Mouse (Mus musculus) limb, embryonic 10.5 days (tissue): Measurements from ENCODE around the gene Ganc. TPM values are rescaled to one million over a fixed set of nuclear protein-coding genes. Genes with fewer than 3 reads are reported as not detected.

Experiments used
- DNase-seq: peaks from one replicate; pipeline ENCODE4 v3.0.0-alpha.2; 2017; ENCODE audit warnings: low spot score
- H3K27ac ChIP-seq: fragments of 300-500 bp; sonication (generic); 2 replicates; pipeline ENCODE4 v1.5.1; 2016; ENCODE audit warnings: mild to moderate bottlenecking
- H3K27me3 ChIP-seq: fragments of 300-500 bp; sonication (generic); 2 replicates; pipeline ENCODE4 v1.6.1; 2016; ENCODE audit warnings: low read depth, mild to moderate bottlenecking; ENCODE audit not compliant: poor library complexity, severe bottlenecking
- H3K36me3 ChIP-seq: fragments of 300-500 bp; sonication (generic); 2 replicates; pipeline ENCODE4 v1.6.1; 2016; ENCODE audit warnings: mild to moderate bottlenecking, moderate library complexity
- H3K4me1 ChIP-seq: fragments of 300-500 bp; sonication (generic); 2 replicates; pipeline ENCODE4 v1.6.1; 2016
- H3K4me3 ChIP-seq: fragments of 300-500 bp; sonication (generic); 2 replicates; pipeline ENCODE4 v1.5.1; 2016; ENCODE audit warnings: mild to moderate bottlenecking, moderate library complexity
- H3K9me3 ChIP-seq: fragments of 300-500 bp; sonication (generic); replicated peaks from 2 replicates; pipeline ENCODE4 v1.6.1; 2016; ENCODE audit warnings: mild to moderate bottlenecking
- WGBS: fragments of 180-500 bp; shearing (Covaris S2); methylation state at CpG from one replicate; pipeline ENCODE4 v1.1.7; 2016; 5-methylcytosine and 5-hydroxymethylcytosine counted together
- polyA plus RNA-seq: library from polyadenylated mRNA; unstranded; fragments of >200 nt; fragmentation: Nextera tagmentation; extraction: Ambion mirVana; gene quantifications from 2 replicates; pipeline ENCODE4 v1.2.1, GENCODE M21; 2016

The Ganc gene
- polyA plus RNA-seq, 1 experiment from 2014 or later, result 7.3 TPM

- Histone ChIP-seq H3K27me3 (no peaks in the 10 kb centered on the region), H3K4me3 (no peak overlapping the region), H3K9me3 (no peaks in the 10 kb centered on the region), H3K27ac (no peak overlapping the region), H3K4me1 (peaks cover 2% of the 10 kb centered on the region), H3K36me3 (no peaks in the 10 kb centered on the region)
- WGBS, result 89% methylated on average over 4 of the region's 4 CpGs
- DNase-seq, result no peak
Measured at GRCm38 (mm10) chr2:120460216-120460615, 56.5 kb downstream of the Ganc start.

- no peaks in the 10 kb centered on the region for H3K36me3 ChIP-seq
- WGBS, result 95% methylated on average over 7 of the region's 7 CpGs
- no peaks in the 10 kb centered on the region for H3K9me3 ChIP-seq
- no peaks in the 10 kb centered on the region for H3K27me3 ChIP-seq
- H3K4me3 ChIP-seq, result no peak overlapping the region
- H3K4me1 ChIP-seq, result peaks cover 5% of the 10 kb centered on the region
- no peak for DNase-seq
- H3K27ac ChIP-seq, result no peak overlapping the region
Measured at GRCm38 (mm10) chr2:120463328-120463727, 59.6 kb downstream of the Ganc start.

- Histone ChIP-seq H3K36me3 (no peaks in the 10 kb centered on the region), H3K9me3 (no peaks in the 10 kb centered on the region), H3K27me3 (no peaks in the 10 kb centered on the region), H3K4me1 (peaks cover 5% of the 10 kb centered on the region), H3K4me3 (no peak overlapping the region), H3K27ac (no peak overlapping the region)
- 80% methylated on average over 8 of the region's 8 CpGs for WGBS
- no peak for DNase-seq
Measured at GRCm38 (mm10) chr2:120464091-120464490, 60.4 kb downstream of the Ganc start.

GRCm38 (mm10) chr2:120464732-120465396, 61.2 kb downstream of the Ganc start:
- DNase-seq, result no peak
- 90% methylated on average over 2 of the region's 2 CpGs for WGBS
- Histone ChIP-seq H3K27me3 (no peaks in the 10 kb centered on the region), H3K4me3 (no peak overlapping the region), H3K9me3 (no peaks in the 10 kb centered on the region), H3K27ac (no peak overlapping the region), H3K36me3 (no peaks in the 10 kb centered on the region), H3K4me1 (peaks cover 5% of the 10 kb centered on the region)

- Histone ChIP-seq H3K36me3 (no peaks in the 10 kb centered on the region), H3K4me3 (no peak overlapping the region), H3K27ac (no peak overlapping the region), H3K9me3 (no peaks in the 10 kb centered on the region), H3K27me3 (no peaks in the 10 kb centered on the region), H3K4me1 (peaks cover 5% of the 10 kb centered on the region)
- no peak for DNase-seq
- 72% methylated on average over 5 of the region's 5 CpGs for WGBS
Measured at GRCm38 (mm10) chr2:120465397-120465785, 61.7 kb downstream of the Ganc start.

- H3K27me3 ChIP-seq, result no peaks in the 10 kb centered on the region
Measured at GRCm38 (mm10) chr2:120468011-120468410, 64.3 kb downstream of the Ganc start.

GRCm38 (mm10) chr2:120469220-120469619, 65.5 kb downstream of the Ganc start:
- Histone ChIP-seq H3K36me3 (no peaks in the 10 kb centered on the region), H3K27me3 (no peaks in the 10 kb centered on the region), H3K4me1 (peaks cover 5% of the 10 kb centered on the region), H3K9me3 (no peaks in the 10 kb centered on the region), H3K4me3 (no peak overlapping the region), H3K27ac (no peak overlapping the region)
- 85% methylated on average over 3 of the region's 3 CpGs for WGBS
- no peak for DNase-seq

More at GRCm38 (mm10) chr2:120468011-120468410, 64.3 kb downstream of the Ganc start:
- no peak for DNase-seq
- no peak overlapping the region for H3K27ac ChIP-seq
- H3K4me3 ChIP-seq, result no peak overlapping the region
- no peaks in the 10 kb centered on the region for H3K36me3 ChIP-seq
- H3K4me1 ChIP-seq, result peaks cover 5% of the 10 kb centered on the region
- no peaks in the 10 kb centered on the region for H3K9me3 ChIP-seq

GRCm38 (mm10) chr2:120469715-120470114, 66.0 kb downstream of the Ganc start:
- 93% methylated on average over 10 of the region's 10 CpGs for WGBS
- peaks cover 5% of the 10 kb centered on the region for H3K4me1 ChIP-seq

GRCm38 (mm10) chr2:120470856-120471255, 67.2 kb downstream of the Ganc start:
- H3K27ac ChIP-seq, result no peak overlapping the region
- WGBS, result 83% methylated on average over 4 of the region's 4 CpGs
- no peak for DNase-seq
- H3K9me3 ChIP-seq, result no peaks in the 10 kb centered on the region
- no peaks in the 10 kb centered on the region for H3K27me3 ChIP-seq
- no peaks in the 10 kb centered on the region for H3K36me3 ChIP-seq
- H3K4me1 ChIP-seq, result no peaks in the 10 kb centered on the region
- no peak overlapping the region for H3K4me3 ChIP-seq

More at GRCm38 (mm10) chr2:120469715-120470114, 66.0 kb downstream of the Ganc start:
- no peak for DNase-seq
- no peaks in the 10 kb centered on the region for H3K27me3 ChIP-seq
- no peak overlapping the region for H3K27ac ChIP-seq
- no peak overlapping the region for H3K4me3 ChIP-seq
- H3K36me3 ChIP-seq, result no peaks in the 10 kb centered on the region
- H3K9me3 ChIP-seq, result no peaks in the 10 kb centered on the region

GRCm38 (mm10) chr2:120476277-120477087, 72.8 kb downstream of the Ganc start:
- H3K4me3 ChIP-seq, result no peak overlapping the region
- no peaks in the 10 kb centered on the region for H3K27me3 ChIP-seq
- 83% methylated on average over 13 of the region's 13 CpGs for WGBS
- no peaks in the 10 kb centered on the region for H3K4me1 ChIP-seq
- no peak for DNase-seq
- no peaks in the 10 kb centered on the region for H3K36me3 ChIP-seq
- no peak overlapping the region for H3K27ac ChIP-seq
- H3K9me3 ChIP-seq, result no peaks in the 10 kb centered on the region

- Histone ChIP-seq H3K27me3 (no peaks in the 10 kb centered on the region), H3K4me1 (0 out of 2 replicates have a peak, but pooled peaks cover 3% of the 10 kb centered on the region), H3K4me3 (no peak overlapping the region), H3K9me3 (no peaks in the 10 kb centered on the region), H3K27ac (no peak overlapping the region), H3K36me3 (no peaks in the 10 kb centered on the region)
- WGBS, result 65% methylated on average over 3 of the region's 3 CpGs
- peak; percentile 68 for DNase-seq
Measured at GRCm38 (mm10) chr2:120478600-120478999, 74.9 kb downstream of the Ganc start.

- H3K27ac ChIP-seq, result no peak overlapping the region
- H3K4me1 ChIP-seq, result 0 out of 2 replicates have a peak, but pooled peaks cover 3% of the 10 kb centered on the region
- H3K27me3 ChIP-seq, result no peaks in the 10 kb centered on the region
- no peak overlapping the region for H3K4me3 ChIP-seq
- no peaks in the 10 kb centered on the region for H3K36me3 ChIP-seq
- DNase-seq, result no peak
- WGBS, result 76% methylated on average over 8 of the region's 8 CpGs
- H3K9me3 ChIP-seq, result no peaks in the 10 kb centered on the region
Measured at GRCm38 (mm10) chr2:120481921-120482320, 78.2 kb downstream of the Ganc start.
